Mouse (Mus musculus): ENCODE results near the gene Efcab7. TPM values are rescaled to one million over a fixed set of nuclear protein-coding genes. Genes with fewer than 3 reads are reported as not detected.

The Efcab7 gene
- 27.7 and 28.3 TPM in 2 replicates for polyA plus RNA-seq (2016; fragmentation: Nextera tagmentation; extraction: Ambion mirVana)

DNA sequence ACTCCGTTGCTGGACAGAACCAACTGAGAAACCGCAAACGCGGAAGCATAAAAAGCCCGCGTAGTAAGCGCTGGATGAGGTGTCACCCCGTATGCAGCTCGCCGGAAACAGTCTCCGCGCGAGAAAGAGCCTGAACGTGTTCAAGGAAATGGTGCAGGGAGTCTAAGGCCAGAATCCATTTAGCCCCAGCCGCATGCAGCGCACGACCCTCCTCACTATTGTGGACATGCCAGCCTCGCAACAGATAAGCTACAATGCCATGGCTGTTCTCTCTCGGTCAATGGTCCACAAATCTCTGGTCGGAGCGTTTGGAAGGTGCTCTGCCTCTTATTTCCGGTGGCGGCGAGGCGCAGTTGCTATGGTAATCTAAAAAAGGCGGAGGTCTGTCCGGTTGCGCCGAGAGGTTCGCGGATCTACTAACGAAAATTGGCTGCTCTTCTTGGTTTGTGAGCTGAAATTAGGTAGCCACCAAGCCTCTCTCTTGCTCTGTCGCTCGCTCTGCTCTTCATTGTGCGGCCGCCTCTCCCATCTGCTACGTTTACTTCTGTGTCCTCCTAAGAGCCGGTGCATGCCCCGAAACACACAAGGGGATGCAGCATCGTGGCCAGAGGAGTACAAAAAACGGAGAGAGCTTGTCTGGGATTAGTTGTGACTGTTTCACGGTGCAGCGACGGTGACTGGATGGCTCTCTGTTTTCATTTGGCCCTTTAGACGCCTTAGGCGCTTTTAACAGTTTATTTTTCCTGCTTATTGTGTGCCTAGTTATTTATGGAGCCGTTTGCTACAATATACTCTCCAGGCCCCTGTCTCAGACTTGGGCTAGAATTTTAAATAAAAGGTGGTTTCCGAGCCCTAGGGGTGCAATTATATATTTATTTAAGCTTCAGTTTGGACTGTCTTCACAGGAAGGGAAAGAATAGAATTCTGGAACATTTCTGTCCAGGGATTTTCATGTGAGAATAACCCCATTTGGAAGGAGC lies at the start of gene Efcab7:
Gene Efcab7, plus strand, starts transcription at position 105 of the 980 bp plus-strand sequence.
- Histone ChIP-seq H3K4me1 (peaks cover 5% of the 10 kb centered on the region; the same call in 1 of the 2 replicates), H3K9ac (peak within 1 kb of the TSS; percentile 78), H3K4me2 (replicated peaks) (peak within 1 kb of the TSS; percentile 63), H3K27ac (peak within 1 kb of the TSS; percentile 95), H3K36me3 (no peaks in the 10 kb centered on the region), H3K4me3 (peak within 1 kb of the TSS; percentile 67), H3K27me3 (no peaks in the 10 kb centered on the region), H3K9me3 (replicated peaks) (no peaks in the 10 kb centered on the region)
- peak; percentile 88 for ATAC-seq (ENCODE audit: low FRiP score)
- under 1% methylated on average over 48 of the region's 48 CpGs for WGBS

DNA sequence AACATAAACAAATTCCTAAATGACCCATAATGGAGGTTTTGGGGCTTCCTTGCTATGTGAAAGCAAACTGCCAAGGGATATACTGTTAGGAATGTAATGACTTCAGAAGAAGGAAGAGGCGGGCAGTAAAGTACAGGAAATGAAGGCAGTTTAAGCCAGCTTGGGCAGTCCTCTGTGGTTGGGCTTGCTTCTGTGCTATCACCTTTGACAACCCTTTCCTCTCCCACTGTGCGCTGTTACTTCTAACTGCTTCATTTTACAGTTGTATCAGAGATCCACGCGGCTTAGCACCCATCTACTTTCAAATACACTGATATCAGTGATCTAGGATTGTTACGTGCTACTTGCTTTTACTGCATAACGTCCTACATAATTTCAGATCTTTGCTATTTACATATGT lies 36.6 kb upstream of the Efcab7 start:
- no peak for ATAC-seq (ENCODE audit: low FRiP score)
- Histone ChIP-seq H3K4me3 (no peak overlapping the region), H3K9ac (no peak overlapping the region), H3K27ac (no peak overlapping the region), H3K4me2 (replicated peaks) (no peak overlapping the region), H3K9me3 (replicated peaks) (0 out of 2 replicates have a peak, but pooled peaks cover 2% of the 10 kb centered on the region), H3K27me3 (no peaks in the 10 kb centered on the region), H3K36me3 (0 out of 2 replicates have a peak, but pooled peaks cover 7% of the 10 kb centered on the region), H3K4me1 (no peaks in the 10 kb centered on the region)
- 92% methylated on average over 6 of the region's 6 CpGs for WGBS

DNA sequence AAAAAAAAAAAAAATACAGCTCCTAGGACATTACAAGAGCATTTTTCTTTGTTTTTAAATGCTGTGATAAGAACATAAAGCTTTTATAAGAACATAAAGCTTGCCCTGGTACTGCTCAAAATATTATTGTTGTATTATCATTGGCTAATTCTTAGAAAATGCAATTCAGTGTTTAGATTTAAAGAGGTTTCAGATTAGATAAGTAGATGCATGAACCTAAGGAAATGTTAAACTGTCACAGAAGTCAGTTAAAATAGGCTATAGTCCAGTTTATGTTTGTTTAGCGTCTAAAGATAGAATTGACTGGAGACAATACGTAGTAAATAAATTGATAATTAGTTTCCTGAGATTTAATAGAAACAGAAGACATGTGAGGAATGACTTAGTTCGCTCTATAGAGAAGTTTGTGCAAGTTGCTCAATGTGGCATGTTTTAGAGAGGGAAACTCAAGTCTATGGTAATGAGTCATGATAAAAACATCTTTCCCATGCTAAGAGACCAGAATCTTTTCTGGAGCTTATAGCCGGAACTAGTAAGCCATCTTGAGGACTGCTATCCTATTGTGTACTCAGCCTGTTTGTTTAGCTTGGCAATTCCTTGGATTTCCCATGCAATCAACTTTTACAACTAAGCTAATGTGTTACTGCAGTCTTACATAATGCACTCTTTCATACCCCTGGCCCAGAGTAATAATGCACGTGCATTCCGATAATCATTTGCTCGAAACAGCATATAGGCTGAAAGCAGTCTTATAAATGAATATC lies 12.1 kb upstream of the Efcab7 start:
- Histone ChIP-seq H3K9ac (no peak overlapping the region), H3K4me3 (no peak overlapping the region), H3K27ac (no peak overlapping the region), H3K9me3 (replicated peaks) (no peaks in the 10 kb centered on the region), H3K4me2 (replicated peaks) (no peak overlapping the region), H3K36me3 (no peaks in the 10 kb centered on the region), H3K27me3 (no peaks in the 10 kb centered on the region), H3K4me1 (no peaks in the 10 kb centered on the region)
- 90% methylated on average over 7 of the region's 7 CpGs for WGBS
- ATAC-seq (ENCODE audit: low FRiP score) = no peak

DNA sequence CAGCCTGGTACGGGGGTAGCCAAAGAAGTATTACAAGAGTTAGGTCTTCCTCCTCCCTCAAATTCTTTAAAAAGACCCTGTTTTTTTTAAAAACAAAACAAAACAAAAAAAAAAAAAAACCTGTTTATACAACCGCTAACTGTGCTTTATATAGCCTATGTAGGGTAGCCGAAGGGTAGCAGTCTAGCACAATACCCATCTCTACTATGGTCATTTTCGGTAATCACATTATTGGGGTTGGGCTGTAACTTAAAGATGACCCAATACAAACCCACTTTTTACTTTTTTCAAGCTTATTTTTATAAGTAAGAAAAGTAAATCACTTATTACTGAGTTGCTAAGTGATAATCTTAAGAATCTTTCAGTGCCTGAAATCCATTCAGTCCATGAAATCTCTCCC lies 661 bp upstream of the Efcab7 start:
- Histone ChIP-seq H3K36me3 (no peaks in the 10 kb centered on the region), H3K9me3 (replicated peaks) (no peaks in the 10 kb centered on the region), H3K4me1 (peaks cover 5% of the 10 kb centered on the region; the same call in 1 of the 2 replicates), H3K4me3 (peak overlapping the region; percentile 67), H3K9ac (no peak overlapping the region), H3K4me2 (replicated peaks) (peak overlapping the region; percentile 63), H3K27me3 (no peaks in the 10 kb centered on the region), H3K27ac (no peak overlapping the region)
- no peak for ATAC-seq (ENCODE audit: low FRiP score)
- 60% methylated on average over 4 of the region's 4 CpGs for WGBS

DNA sequence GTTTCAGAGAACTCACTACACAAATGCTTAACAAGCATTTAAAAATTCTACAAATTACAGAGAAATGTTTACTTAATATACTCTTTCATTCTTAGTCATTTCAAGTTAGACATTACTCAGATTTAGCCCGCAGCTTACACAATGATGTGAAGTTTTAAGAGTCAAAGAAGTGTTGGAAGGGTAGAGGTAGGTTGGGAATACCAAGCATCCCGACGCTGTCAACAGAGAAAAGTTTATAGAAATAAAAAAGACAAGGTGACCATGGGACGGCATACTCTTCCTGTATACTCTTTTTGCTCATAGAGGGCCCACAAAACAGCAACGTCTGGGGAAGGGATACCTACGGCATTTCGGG lies 282 bp upstream of the Efcab7 start:
- Histone ChIP-seq H3K27me3 (no peaks in the 10 kb centered on the region), H3K9me3 (replicated peaks) (no peaks in the 10 kb centered on the region), H3K36me3 (no peaks in the 10 kb centered on the region), H3K27ac (peak overlapping the region; percentile 95), H3K4me2 (replicated peaks) (peak overlapping the region; percentile 63), H3K4me3 (peak overlapping the region; percentile 67), H3K9ac (peak overlapping the region; percentile 78), H3K4me1 (peaks cover 5% of the 10 kb centered on the region; the same call in 1 of the 2 replicates)
- WGBS = under 1% methylated on average over 7 of the region's 7 CpGs
- ATAC-seq (ENCODE audit: low FRiP score) = peak; percentile 59

DNA sequence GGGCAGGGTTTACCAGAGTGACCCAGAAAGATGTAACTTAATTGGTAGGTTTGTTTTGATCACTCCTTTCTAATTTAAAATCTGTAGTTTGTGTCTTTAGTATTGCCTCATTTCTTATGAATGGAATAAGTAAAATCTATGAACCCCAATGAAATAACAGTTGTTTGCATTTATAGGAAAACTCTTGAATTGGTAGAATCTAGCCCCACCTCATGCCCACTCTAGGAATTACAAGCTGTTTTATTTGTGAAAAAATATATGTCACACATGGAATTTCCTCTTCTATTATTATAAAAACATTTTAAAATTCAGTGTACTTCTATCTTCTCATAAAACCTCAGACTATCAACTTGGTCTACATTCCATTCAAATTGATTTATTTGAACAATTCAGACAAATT lies 52.9 kb downstream of the Efcab7 start:
- no peaks in the 10 kb centered on the region for H3K27me3 ChIP-seq
- H3K4me2 ChIP-seq (replicated peaks) = no peak overlapping the region
- H3K9ac ChIP-seq = no peak overlapping the region
- H3K4me3 ChIP-seq = no peak overlapping the region
- H3K4me1 ChIP-seq = no peaks in the 10 kb centered on the region
- no peaks in the 10 kb centered on the region for H3K36me3 ChIP-seq
- no peak for ATAC-seq (ENCODE audit: low FRiP score)
- H3K27ac ChIP-seq = no peak overlapping the region
- no peaks in the 10 kb centered on the region for H3K9me3 ChIP-seq (replicated peaks)

DNA sequence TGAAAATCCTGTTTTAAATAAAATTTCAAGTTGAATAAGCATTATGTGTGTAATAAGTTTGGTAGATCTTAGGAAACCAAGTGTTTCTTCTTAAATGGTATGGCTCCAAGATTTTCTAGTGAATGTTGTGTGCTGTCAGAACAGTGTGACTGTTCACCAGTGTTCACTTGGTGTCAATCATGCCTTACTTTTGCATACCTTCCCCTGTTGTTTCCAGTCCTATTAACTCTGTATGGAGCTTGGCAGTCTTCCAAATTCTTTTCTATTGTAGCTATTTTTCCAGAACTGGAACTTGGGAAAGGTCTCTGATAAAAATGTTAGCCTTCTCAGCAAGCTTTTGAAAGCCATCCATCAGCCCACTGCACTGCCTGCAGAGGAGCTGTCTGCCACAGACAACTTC lies 53.4 kb downstream of the Efcab7 start:
- Histone ChIP-seq H3K36me3 (no peaks in the 10 kb centered on the region), H3K27ac (no peak overlapping the region), H3K4me3 (no peak overlapping the region), H3K27me3 (no peaks in the 10 kb centered on the region), H3K9me3 (replicated peaks) (no peaks in the 10 kb centered on the region), H3K9ac (no peak overlapping the region), H3K4me1 (no peaks in the 10 kb centered on the region), H3K4me2 (replicated peaks) (no peak overlapping the region)
- no peak for ATAC-seq (ENCODE audit: low FRiP score)

DNA sequence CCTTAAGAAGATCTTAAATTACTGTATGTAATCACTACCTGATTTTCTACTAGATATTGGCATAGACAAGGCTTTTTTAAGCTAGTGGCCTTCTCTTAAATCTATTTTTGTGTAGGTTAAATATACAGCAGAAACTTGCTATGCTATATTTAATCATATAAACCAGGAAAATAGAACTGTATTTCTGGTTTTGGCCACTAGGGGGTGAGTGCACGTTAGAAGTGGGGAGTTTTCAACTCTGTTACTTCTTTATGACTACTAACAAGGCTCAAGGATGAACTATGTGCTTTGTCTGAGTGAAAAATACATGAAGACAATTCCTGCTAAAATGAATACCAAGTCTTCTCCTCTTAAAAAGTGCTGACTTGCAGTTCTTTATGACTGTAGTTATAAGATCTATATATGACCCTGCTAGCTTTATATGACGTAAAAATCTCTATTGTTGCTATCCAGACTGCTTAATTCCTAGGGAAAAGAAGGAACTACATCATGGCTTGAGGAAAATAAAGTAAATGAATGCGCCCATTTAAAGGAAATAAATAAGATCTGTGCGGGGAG lies 85.0 kb downstream of the Efcab7 start:
- Histone ChIP-seq H3K36me3 (no peaks in the 10 kb centered on the region), H3K27me3 (no peaks in the 10 kb centered on the region), H3K4me3 (no peak overlapping the region), H3K27ac (no peak overlapping the region), H3K9ac (no peak overlapping the region), H3K4me2 (replicated peaks) (no peak overlapping the region), H3K4me1 (no peaks in the 10 kb centered on the region), H3K9me3 (replicated peaks) (no peaks in the 10 kb centered on the region)
- 70% methylated on average over 4 of the region's 4 CpGs for WGBS
- ATAC-seq (ENCODE audit: low FRiP score) = no peak

DNA sequence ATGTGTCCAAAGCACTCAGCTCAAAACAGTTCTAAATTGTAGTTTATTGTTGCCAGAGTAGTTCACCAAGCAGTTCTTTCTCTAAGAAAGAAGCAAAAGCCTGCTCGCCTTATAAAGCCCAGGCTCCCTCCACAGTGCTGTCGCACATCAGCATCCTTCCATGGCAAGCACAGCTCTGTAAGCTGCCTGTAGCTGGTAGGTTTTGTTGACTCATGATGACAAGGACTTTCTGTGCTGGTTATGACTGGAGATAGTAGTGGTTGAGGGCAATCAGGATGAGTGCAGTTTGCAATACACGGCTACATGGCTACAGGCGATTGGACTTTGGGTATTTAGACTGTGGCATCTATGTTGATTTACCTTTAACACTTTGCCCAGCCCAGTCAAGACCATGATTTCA lies 97.4 kb downstream of the Efcab7 start:
- Histone ChIP-seq H3K9me3 (replicated peaks) (no peaks in the 10 kb centered on the region), H3K36me3 (no peaks in the 10 kb centered on the region), H3K4me3 (no peak overlapping the region), H3K27ac (no peak overlapping the region), H3K27me3 (no peaks in the 10 kb centered on the region), H3K9ac (no peak overlapping the region), H3K4me1 (peaks cover 7% of the 10 kb centered on the region; the same call in 1 of the 2 replicates), H3K4me2 (replicated peaks) (no peak overlapping the region)
- ATAC-seq (ENCODE audit: low FRiP score) = no peak
- 94% methylated on average over 4 of the region's 4 CpGs for WGBS

DNA sequence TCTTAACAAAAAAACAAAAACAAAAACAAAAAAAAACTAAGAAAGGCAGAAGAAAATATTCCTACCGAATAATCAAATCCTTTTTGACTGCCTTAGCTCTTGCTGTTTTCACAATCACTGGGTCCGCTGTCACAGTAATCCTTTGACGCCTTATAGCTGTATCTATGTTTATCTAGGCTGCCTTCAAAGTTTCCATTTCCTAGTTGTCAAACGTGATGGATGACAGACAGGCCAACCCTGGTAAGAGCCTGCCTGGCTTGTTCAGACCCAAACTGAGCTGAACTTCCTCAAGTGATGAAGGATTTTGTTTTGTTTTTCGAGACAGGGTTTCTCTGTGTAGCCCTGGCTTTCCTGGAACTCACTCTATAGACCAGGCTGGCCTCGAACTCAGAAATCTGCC lies 99.5 kb downstream of the Efcab7 start:
- H3K27ac ChIP-seq = no peak overlapping the region
- ATAC-seq (ENCODE audit: low FRiP score) = no peak
- no peaks in the 10 kb centered on the region for H3K27me3 ChIP-seq
- H3K4me1 ChIP-seq = peaks cover 7% of the 10 kb centered on the region; the same call in 1 of the 2 replicates
- no peak overlapping the region for H3K4me3 ChIP-seq
- H3K9me3 ChIP-seq (replicated peaks) = no peaks in the 10 kb centered on the region
- H3K4me2 ChIP-seq (replicated peaks) = no peak overlapping the region
- WGBS = 70% methylated on average over 6 of the region's 6 CpGs
- no peak overlapping the region for H3K9ac ChIP-seq
- H3K36me3 ChIP-seq = no peaks in the 10 kb centered on the region

DNA sequence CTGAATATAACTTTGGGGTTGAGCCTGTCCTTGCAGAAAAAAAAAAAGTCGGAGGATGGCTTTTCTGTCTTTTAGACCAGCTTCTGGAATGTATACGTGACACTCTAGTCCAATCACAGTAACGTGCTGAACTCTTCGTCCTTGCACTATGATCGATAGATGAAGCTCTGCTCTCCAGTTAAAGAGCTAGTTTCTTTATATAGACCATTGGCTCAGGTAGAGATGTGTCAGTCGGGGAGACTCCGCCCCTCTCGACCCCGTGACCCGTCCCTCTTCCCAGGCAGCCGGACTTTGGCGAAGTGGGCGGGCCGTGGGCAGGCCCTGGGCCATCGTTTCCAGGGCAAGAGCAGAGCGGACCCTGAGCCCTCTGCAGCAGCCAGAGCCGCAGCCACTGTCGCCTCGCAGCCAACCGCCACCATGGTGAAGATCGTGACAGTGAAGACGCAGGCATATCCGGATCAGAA lies 100.2 kb downstream of the Efcab7 start, which contains the start of gene Pgm1:
Gene Pgm1, plus strand, starts transcription at position 266 of the 464 bp plus-strand sequence.
- WGBS = 4% methylated on average over 23 of the region's 23 CpGs
- ATAC-seq (ENCODE audit: low FRiP score) = peak; percentile 89
- peak within 1 kb of the TSS; percentile 75 for H3K9ac ChIP-seq
- no peaks in the 10 kb centered on the region for H3K36me3 ChIP-seq
- H3K9me3 ChIP-seq (replicated peaks) = no peaks in the 10 kb centered on the region
- H3K4me1 ChIP-seq = peaks cover 7% of the 10 kb centered on the region; the same call in 1 of the 2 replicates
- H3K27me3 ChIP-seq = no peaks in the 10 kb centered on the region
- peak within 1 kb of the TSS; percentile 96 for H3K4me2 ChIP-seq (replicated peaks)
- peak within 1 kb of the TSS; percentile 82 for H3K27ac ChIP-seq
- H3K4me3 ChIP-seq = peak within 1 kb of the TSS; percentile 65

All from hindbrain, embryonic 12.5 days (tissue).